Mouse (Mus musculus) layer of hippocampus, postnatal 14 days (tissue): ENCODE data around the gene Cdk17. TPM values are rescaled to one million over a fixed set of nuclear protein-coding genes. Genes with fewer than 3 reads are reported as not detected.

Experiments
- DNase-seq, 2 experiments: peaks; one replicate each; pipeline ENCODE4 v3.0.0; 2021 to 2022; ENCODE audit warnings: low spot score in 2 of 2, mixed read lengths in 1 of 2
- total RNA-seq, 2 experiments: library from RNA; stranded (reverse); gene quantifications; 2 replicates each; pipeline ENCODE4 v1.2.3; 2021

The Cdk17 gene
- total RNA-seq, 2 experiments from 2014 or later = 138 to 142 TPM

DNA sequence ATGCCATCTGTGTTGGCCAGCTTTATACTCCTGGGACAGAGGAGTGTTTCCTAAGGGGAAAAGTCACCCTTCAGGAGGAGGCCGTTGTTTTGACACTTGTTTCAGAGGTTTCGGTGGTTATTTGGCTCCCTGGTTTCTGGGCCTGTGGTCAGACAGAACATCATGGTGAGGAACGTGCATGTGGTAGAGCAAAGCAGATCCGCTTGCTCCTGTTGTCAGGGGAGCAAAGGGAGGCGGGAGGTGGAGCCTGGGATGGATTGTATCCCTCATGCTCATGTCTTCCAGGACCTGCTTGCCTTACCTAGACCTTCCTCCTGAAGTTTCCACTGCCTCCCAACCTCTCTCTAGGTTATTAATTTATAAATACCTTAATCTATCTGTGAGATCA is 5.7 kb downstream of the Cdk17 start:
- no peak for DNase-seq

DNA sequence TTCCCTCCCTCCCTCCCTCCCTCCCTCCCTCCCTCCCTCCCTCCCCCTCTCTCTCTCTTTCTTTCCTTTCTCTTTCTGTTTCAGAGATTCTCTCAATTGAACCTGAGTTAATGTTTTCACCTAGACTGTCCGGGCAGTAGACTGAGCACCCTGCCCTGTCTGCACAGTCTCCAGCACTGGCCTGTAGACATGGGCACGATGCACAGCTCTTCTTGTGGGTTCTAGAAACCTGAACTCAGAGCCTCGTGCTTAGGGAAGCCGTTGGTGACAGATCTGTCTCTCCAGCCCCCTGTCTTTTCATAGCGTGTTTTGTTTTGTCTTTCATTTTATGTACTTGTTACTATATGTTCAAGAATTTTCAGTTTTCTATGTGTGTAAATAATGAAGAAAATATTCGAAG is 6.6 kb downstream of the Cdk17 start:
- no peak for DNase-seq

DNA sequence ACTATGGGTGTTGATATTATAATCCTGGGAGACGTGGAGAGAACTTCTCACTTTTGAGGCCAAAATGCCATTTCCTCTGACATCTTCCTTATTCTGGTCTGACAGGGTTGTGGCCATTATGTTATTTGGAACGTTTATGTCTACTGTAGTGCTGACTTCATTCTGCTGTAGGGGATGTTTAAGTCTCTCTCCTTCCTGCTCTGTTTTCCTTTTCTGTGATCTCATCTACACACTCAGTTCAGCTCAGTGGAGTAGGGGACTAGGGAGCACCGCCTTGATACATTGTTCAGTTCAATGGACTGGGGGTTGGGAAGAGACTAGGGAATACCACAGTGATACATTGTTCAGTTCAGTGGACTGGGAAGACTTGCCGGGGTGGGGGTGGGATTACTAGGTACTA is 7.4 kb downstream of the Cdk17 start:
- no peak for DNase-seq

DNA sequence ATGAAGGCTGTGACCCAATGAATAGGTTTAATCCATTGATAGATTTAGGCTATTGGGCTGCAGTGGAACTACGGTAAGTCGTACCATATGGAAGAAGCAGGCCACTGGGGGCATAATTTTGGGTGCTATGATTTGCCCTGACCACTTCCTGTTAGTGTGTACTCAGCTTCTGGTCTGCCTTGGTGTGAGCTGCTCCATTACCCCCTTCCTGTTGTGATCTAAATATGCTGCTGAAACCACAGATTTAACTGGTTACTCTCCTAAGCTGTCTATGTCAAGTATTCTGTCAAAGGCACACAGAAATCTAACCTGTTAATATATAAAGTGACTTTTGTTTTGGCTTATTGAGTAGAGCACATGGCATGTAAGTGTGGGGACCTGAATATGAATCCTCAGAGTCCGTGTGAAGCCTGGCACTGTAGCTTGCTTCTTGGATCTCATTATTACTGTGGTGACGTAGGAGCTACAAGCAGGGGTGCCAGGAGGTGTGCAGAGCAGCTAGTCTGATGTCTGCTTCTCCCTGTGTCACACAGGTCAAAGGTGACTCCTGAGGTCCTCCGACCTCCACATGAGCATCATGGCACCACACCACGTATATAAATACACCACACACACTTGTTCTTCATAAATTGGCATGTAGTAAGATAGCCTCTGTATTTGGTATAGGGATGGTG is 10.6 kb downstream of the Cdk17 start:
- DNase-seq = no peak

DNA sequence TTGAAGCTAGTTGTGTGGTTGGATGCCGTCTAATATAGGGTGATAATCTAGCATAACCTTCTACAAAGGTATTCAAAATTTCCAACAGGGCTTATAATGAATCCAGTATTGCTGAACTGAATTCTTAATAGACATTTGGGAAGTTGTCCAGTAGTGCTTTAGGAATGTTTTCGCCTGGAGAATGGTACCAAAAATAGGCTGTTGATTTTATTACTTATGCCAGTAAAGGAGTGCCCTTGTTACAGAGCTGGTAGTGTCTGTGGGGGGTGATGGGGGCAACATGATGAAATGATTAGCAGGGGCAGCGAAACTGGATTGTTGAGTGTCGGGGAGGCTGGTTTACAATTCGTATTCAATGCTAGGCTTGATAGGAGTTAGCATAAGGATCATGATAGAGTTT is 16.8 kb downstream of the Cdk17 start:
- no peak for DNase-seq

DNA sequence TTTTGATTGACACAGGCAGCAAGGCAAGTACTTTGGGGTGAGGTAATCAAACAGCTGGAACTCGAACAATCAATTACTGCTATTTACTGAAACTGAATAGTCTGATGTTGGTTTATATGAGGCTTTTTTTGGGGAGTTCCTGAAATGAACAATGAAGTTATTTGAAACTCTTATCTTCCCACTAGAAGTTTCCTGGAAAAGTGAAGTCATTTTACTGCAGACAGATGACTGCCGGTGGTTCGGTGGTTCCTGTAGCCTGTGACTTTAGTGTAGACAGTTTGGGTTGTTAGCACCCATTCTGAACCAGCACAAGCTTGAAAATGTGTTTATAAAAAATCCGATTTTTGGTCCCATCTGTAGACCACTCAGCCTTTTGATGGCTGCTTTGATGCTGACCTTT is 17.2 kb downstream of the Cdk17 start:
- no peak for DNase-seq

DNA sequence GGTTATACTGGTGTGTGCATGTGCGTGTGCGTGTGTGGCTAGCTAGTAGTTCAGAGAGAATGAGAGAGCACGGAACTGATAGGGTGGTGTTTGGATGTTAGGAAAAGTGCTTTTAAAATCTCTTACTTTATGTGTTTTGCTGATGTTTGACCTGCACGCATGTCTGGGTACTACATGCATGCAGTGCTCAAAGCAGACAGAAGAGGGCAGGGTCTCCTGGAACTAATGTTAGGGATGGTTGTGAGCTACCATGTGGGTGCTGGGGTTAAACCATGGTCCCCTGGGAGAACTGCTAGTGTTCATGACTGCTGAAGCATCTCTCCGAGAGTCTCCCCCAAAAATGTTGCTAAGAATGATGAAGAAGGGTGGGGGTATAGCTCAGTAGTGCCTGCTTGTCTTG is 18.0 kb downstream of the Cdk17 start:
- no peak for DNase-seq

DNA sequence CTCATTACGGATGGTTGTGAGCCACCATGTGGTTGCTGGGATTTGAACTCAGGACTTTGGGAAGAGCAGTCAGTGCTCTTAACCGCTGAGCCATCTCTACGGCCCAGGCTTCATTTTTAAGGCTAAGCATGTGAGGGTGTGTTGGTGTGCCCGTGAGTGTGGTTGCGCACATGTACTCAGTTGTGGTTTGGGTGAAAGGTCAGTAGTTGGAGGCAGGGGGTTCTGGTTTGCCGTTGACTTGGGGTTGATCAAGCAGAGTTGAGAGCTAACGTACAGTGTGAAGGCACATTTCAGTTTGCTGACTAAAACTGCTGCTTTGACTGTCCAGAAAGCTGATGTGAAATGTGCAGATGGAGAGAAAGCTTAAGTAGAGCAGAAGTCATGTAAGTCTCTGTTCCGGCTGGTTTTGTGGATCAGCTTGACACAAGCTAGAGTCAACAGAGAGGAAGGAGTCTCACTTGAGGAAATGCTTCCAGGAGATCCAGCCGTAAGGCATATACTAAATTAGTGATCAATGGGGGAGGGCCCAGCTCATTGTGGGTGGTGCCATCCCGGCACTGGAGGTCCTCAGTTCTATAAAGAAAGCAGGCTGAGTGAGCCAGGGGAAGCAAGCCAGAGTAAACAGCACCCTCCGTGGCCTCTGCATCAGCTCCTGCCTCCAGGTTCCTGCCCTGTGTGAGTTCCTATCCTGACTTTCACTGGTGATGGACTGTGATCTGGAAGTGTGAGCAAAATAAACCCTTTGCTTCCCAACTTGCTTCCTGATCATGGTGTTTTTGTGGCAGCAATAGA is 19.2 kb downstream of the Cdk17 start:
- DNase-seq = no peak

DNA sequence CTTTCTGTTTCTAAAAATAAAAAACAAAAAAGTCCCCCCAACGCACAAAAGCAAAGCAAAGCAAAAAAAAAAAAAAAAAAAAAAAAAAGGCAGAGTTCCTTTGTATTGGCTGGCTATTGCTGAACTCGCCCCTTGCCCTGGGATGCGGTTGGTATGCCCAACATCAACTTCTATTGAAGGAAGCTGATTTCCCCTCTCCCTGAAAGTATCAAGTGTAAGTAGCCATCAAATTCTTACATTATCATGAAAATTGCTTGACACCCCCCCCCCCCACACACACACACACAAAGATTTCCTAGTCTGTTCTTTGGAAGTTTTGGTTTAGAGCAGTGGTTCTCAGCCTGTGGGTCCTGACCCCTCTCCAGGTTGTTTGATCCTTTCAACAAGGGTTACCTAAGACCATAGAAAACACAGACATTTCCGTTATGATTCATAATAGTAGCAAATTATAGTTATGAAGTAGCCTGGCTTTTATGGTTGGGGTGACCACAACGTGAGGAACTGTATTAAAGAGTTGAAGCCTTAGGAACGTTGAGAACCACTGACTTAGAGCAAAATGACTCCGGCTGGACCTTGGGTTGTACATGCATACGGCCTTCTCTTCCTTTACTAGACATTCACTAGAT is 23.8 kb downstream of the Cdk17 start:
- no peak for DNase-seq

DNA sequence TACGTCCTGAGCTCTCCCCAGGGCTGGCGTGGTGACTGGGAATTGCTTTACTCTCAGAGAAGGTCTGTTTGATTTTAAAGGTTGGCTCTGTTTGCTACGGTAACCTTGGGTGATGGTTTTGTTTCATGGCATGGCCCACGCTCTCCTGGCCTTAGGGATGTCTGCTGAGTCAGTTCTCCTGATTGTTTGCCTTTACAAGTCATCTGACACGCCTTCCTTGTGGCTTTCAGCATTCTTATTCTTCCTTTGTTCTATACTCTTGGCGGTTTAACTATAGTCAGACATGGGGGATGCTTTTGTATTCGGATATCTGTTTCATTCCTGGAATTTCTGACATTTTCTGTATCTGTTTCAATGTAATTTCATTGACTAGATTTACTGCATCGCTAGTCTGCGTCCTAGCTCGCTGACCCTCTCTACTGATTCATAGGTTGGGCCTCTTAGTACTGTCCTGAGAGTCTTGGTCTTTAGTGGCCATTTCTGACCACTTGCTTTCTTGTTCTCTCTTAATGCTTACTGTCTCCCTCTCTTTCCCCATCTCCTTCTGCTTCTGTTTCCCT is 27.8 kb downstream of the Cdk17 start:
- DNase-seq = no peak

DNA sequence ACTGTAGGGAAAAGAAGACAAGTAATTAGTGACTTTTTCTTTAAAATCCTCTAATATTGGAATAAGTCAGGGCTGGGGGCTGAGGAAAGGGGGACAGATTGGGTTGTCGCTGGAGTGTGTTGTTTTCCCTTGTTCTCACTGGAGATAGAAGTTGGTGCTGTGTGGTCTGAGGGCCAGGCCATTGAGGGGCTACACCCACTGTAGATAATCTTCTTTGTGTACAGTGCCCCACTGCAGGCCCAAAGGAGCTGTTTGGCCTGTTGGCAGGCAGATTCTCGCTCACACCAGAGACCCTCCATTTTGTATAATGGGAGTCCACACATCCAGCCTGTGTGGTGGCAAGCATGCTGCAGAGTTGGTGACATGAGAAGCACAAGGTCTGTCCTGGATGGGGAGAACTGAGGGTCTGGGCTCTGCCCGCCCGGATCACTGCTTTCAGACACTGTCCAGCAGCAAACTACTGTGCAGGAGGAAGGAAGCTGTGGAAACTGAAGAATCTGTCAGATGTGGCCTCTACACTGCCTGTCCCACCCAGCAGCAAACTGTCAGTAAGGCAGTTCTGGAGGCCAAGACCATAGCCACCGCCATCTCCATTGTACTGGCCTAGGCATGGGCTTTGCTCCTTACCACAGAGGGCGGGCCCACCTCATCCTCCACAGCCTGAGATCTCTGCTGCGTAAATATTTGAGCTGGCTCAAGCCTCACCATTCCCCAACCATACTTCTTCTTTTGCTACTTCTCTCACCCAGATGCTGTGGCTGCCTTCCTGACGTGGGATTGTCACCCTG is 30.0 kb downstream of the Cdk17 start:
- DNase-seq = no peak

DNA sequence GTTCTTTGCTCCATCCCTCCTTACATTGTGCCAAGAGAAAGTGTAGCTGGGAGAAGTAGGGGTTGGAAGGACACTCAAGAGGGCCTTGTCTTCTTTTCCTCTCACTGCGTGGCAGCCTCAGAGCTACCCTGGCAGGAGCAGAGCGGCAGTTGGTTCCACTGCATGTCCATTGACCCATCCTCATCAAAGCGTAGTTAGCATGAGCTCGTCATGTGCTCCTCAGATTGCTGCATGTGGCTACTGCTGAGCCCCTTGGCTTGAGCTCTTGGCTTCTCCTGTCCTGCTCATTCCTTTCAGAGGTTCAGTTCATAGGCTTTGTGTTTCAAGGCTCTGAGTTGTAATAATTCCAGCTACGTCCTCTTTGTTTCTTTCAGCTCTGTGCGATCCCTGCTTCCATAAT is 36.4 kb downstream of the Cdk17 start:
- no peak for DNase-seq

DNA sequence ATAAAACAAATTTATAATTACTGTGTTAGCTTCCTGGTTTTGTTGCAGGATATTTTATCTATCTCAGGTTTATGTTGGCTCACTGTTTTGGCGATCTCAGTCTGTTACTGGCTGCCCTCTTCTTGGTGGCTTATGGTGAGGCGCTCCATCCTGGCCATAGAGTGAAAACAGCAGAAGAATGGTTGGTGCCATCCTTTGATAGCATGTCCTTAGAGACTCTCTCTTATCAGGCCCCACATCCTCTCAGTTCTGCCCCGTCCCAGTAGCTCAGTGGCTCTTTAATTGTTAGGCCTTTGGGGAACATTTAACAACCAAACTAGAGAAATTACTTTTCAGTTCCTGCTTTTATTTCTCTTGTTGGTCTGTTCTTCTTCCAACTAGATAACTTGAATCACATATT is 38.3 kb downstream of the Cdk17 start:
- no peak for DNase-seq

DNA sequence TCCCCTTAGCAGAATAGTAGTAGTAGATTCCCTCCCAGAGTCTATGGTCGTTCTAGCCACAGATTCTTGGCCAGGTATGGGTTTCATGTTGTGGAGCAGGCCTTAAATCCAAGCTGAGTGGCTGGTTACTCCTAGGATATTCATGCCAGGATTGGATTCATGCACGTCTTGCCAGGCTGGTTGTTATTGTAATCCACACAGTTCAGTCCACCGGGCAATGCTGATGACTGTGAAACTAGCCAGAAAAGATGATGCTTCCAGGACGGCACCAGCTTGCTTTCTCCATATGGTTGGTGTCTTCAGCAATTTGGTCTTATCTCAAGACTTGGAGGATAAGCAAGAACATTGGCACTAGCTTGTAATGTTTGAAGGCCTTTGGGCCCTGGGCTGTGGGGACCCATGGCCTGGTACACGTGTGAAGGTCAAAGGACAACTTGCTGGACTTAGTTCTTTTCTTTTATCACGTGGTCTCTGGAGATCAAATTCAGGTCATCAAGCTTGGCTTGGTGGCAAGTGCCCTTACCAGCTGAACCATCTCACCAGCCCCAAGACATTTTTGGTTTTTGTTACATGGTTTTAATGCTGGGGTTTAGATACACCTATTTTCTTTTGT is 41.3 kb downstream of the Cdk17 start:
- no peak for DNase-seq

DNA sequence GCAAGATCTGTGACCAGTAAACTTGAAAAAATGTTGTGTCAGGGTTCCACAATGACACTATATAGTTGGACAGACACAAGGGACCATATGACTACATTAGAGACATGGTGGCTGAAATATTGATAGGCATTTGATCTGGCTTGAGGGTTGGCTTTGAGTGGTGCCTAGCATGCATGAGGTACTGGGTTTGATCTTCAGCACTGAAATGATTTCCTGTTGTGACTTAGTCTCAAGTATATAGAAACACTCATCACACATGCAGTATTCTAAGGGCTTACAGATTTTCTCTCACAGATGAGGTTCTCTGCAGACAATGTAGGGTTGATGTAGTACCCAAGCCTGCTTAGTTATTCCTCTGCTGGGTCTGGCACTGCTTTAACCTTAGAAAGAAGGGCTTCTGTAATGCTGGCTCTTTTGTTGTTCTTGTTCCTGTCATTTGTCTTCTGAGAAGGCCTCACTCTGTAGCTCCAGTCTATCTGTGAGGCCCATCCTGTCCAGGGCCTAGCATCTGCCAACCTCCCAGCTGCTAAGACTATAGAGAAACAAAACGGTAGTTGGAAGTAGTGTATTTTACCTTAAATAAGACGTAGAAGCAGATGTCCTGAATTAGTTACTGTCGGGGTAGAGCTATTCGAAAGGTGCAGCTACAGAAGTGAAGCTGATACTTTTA is 44.7 kb downstream of the Cdk17 start:
- no peak for DNase-seq

DNA sequence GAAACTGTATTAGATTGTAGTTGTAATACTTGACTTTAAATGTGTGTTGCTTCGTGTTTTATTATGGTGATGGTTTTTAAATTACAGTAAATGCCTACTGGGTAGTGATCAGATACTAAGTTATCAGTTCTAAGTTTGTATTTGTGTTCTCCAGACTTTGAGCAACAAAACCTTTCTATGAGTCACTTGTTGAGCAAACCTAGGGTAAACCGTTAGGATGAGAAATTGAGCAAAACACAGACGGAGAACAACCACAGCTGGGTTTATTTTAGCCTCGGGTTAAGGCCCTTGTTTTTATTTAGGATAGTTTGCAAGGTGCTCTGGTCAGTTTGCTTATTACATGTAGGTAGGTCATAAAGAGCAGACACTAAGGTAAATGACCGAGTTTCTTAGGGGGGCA is 46.5 kb downstream of the Cdk17 start:
- no peak for DNase-seq

DNA sequence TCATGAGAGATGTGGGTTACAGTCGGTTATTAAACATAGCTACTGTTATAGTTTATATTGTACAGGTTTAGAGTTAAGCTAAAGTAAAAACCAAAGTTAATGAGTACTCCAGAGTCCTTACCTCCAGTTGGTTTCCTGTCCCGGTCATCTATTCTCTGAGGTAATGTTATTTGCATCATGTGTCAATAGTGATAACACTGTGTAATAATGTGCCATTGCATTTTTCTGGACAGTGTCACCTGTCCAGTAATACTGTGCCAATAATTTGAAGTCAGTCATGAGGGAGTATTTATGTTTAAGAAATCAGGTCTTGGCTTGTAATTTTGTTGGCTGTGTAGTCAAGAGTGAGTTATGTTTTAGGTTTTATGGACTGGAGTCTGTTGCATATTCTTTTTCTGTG is 52.0 kb downstream of the Cdk17 start:
- DNase-seq = no peak

DNA sequence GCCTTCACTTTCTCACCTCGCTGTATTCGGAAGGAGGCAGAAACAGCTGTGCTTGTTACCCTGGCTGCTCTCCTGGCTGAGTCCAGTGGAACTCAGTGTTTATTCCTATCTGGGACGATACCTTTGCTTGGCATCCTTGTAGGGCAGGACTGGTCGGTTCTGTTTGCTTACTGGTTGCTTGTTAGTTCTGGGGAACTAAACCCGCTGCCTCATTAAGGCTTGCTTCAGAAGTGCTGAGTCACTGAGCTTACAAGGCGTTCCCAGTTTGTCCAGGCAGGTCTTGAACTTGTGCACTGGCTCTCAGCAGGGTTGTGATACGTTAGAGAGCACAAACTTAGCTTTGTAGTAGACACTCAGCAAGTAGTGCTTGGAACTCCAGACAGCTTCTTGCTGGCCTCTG is 52.7 kb downstream of the Cdk17 start:
- no peak for DNase-seq

DNA sequence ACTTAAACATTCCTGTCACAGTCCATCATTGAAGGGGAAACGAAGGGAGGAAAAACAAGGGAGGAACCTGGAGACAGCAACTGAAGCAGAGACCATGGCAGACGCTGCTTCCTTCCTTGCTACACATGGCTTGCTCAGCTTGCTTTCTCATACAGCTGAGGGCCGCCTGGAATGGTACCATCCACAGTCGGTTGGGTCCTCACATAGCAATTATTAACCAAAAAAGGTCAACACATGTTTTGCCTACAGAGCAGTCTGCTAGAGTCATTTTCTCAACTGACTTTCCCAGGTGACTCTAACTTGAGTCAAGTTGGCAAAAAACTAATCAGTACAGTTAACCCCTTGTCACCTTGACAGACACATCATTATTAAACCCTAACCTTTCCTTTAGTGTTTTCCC is 53.6 kb downstream of the Cdk17 start:
- no peak for DNase-seq

DNA sequence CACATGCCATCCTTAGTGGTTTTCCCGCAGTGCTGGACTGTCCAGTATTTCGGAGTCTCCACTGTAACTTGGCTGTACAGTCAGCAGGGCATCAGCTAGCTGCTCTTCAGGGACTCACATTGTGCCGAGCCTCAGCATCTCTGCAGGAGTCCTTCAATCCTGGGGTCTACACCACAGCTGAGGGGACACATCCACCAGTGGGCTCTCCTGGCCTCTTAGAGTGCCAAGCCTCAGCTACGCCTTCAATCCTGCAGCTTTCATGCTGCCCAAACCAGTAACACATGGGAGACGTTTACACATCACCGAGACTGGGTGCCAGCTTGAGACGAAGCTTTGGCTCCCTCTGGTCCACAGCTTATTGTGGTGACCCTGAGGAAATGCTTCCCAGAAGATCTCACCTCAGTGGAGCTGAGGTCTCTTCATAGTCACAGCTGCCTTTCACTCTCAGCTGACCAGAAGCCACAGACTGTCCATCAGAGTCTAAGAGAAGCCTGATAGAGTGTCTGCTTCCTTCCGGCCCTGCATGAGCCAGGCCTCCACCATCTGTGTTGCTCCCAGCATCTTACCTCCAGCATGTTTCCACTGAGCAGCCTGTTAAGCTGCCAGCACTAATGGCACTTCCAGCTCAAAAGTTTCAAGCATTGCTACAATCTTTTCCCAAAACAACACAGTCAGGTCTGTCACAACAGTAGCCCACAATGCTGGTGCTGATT is 54.5 kb downstream of the Cdk17 start:
- no peak for DNase-seq
